Mouse (Mus musculus) layer of hippocampus, adult 18-20 months (tissue): ENCODE measurements around the gene Ascl1. TPM values are rescaled to one million over a fixed set of nuclear protein-coding genes. Genes with fewer than 3 reads are reported as not detected.
A peak's percentile ranks its signal among the peaks of the same experiment; 100 is the strongest.

Experiments used
- DNase-seq, 2 experiments: peaks; one replicate each; pipeline ENCODE4 v3.0.0; 2022; ENCODE audit warnings: low spot score in 2 of 2
- long read RNA-seq: library from polyadenylated mRNA; stranded (forward); transcript quantifications from one replicate; pipeline ENCODE4 v2.0.0, GENCODE M21; 2021
- total RNA-seq, 2 experiments: library from RNA; stranded (reverse); gene quantifications; 2 replicates each; pipeline ENCODE4 v1.2.3; 2021

Ascl1 gene
- 1 to 10 TPM; 4.6 to 6.6 TPM for total RNA-seq
- long read RNA-seq, partial matches to known transcripts, result 0 of 3 reads
- long read RNA-seq, other reads (novel, unspliced or antisense), result 0 of 3 reads

DNA sequence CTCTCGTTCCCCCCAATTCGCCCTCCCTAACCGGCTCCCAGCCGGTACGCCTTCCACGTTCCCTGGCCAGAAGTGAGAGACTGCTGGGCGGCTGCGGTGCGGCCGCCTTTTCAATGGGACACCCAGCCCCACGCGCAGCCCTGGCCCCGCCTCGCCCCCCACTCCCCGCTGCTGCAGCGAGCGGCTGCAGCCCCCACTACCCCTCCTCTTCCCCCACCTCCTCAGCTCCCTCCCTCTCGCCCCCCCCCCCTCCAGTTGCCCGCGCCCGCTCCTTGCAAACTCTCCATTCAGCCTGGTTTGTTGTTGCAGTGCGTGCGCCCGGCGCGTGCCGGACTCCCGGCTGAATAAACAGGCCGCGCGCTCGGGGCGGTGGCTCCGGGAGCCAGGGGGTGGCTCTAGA is at the start of gene Ascl1:
Gene Ascl1, minus strand, starts transcription at position 85 of the 400 bp plus-strand sequence.
- no peak for DNase-seq

DNA sequence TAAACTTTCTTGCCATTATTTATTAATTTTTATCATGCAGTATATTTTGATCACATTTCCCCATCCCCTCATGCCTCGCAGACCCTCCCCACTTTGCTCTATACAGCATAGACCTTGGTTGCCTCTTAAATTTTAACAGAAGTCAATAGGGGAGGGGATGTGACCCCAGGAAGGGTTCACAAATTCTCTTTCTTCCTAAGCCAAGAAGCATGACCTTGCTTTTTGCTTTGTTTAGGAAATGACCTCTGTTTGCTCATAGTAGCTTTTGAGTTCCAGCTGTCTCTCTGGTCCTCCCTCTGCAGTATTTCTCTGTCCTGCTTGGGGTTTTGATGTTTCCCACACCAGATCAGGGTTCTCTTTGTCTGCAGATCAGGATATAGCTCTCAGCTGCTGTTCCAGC is 40.7 kb upstream of the Ascl1 start:
- no peak for DNase-seq

DNA sequence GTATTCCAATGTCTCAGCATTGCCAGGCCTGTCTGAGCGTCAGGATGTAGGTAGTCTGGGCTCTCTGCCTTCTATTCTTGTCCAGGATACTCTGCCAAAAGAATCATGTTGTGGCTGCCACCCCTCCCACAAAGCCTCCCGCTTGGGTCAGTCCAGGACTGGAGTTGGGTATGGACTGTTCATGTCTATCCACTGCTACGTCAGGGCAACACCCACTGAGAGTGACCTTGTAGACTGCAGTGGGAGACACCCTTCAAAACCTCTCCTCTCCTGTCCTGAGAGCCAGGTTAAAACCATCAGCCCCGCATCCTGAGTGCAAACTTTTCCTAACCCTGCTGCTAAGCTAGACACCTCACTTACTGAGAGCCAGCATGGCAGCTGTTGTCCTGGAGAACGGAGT is 28.2 kb upstream of the Ascl1 start, which contains the start of gene Pah:
Gene Pah, plus strand, starts transcription at position 150 of the 400 bp plus-strand sequence.
- DNase-seq, result no peak

DNA sequence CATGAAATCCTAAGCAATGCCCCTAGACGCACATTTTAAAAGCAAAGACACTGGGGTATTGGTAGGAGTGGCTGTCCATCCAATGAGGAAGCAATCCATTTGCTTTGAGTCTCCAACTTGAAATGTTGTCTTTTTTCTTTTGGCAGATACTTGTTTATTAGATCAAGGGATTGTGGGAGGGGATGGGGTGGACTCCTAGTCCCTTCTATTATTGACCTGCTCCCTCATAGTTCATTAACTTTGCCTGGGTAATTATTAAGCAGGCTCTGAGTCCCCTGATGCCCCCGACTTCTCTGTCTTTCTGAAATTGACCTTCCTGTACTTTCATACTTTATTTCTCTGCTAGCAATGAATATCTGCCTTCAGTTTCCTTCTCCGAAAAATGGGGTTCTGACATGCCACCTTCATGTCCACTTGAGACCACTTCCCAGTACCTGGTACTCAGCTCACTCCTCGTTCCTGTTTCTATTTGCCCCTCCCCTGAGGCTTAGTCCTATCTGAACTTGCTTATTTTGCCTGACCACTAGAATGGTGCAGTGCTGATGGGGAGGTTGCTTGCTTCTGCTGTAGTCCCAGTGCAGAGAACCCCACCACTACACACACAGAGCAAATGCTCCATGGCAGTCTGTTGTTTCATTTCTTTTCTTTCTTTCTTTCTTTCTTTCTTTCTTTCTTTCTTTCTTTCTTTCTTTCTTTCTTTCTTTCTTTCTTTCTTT is 27.1 kb upstream of the Ascl1 start:
- no peak for DNase-seq

DNA sequence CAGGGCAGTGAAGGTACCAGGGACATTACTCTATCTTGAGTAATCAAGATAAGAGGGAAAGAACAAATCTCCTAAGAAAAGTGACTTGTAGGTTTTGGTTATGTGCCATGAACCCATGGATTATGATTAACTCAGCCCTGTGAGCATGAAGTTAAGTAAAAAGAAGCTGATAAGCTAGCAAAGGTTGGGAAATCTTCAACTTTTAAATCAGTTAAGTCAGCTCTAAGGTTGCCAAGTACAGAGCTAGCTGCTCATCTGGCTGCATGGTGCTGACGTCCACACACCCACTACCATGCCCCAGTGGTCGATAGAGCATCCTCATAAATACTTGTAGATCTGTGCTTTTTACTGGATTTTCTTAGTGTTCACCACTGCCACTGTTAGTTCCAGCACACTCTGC is 25.1 kb upstream of the Ascl1 start:
- no peak for DNase-seq

DNA sequence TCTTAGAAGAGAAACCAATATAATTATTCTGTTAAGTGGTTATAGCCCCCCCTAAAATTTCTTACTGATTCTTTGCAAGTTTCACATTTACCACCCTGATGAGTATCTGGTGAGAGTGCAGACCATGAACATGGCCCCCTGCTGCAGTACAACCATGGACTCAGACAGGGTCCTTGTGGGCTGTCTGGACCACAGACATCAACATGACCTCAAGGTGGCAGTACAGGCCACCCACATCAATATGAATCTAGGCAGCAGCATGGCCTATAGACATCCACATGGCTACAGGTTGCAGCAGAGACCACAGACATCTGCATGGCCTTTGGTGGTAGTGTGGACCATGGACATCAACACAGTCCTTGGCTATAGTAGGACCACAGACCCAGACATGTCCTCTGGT is 19.6 kb upstream of the Ascl1 start:
- no peak for DNase-seq

DNA sequence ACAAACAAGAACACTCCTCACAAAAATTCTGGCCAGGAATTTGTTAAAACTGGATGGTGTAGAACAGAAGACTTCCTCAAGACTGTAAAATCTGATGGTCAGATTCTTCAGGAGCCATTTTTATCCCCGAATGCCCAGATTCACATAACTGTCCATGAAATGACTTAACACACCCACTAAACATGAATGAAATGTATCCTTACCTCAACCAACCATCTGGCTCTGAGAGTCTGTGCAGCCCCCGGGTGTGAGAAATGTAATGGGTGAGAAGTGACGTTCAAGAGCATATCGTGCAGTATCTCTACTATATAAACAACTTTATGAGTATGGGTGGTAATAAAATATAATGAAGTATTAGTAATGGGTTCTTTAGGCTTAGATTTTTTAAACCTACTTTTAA is 15.1 kb upstream of the Ascl1 start:
- no peak for DNase-seq

DNA sequence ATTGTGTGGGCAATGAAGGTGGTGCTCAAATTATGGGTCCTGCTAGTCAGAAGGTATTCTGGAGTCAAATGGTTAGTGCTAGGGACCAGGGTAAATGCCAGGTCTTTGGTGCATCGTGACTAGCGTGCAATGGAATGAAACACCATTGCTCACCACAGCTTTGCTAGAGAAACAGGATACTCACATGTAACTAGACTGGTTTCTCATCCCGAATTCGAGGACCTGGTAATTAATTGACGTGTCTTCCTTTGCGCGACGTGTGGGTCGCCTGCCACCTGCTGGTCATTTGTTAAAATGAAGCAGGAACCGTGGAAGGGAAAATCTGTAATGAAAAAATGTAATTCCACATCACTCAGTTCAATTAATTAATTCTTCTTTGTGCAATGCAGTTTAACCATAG is 10.5 kb upstream of the Ascl1 start:
- DNase-seq, result peak; percentile 51 to 84

DNA sequence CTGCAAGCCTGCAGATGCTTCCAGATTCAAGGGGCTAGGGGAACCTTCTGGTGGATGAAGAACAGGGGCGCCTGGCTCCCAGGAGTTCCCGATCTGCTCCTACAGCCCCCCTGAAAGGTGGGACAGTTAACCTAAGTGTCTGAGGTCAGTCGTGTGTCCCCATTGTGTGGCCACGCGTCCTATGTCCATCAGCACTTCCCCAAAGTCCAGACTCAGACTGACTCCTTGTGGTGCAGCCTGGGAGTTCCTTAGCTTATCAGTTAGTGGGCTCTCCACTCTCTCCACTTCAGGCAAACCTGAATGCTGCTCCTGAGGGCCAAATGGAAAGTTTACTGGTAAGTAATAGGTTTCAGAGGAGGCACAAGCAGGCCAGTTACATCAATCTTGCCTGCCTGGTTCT is 8.8 kb upstream of the Ascl1 start:
- no peak for DNase-seq

DNA sequence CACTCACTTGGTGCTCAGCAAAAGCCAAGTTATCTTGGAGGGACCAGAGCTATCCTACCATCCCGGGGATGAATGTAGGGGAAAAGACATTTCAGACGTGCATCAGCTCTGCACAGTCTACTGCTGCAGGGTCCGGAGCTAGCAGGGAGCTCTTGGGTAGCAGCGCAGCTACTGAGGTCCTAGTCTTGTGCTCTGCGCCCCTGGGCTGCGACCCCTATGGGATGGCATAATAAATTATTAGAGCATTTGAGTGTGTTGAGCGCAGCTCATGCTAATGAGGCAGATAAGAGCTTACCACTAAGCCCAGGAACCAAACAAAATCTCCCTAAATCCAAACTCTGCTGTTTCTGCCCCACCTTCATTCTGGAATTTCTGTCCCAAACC is 8.2 kb upstream of the Ascl1 start:
- no peak for DNase-seq

DNA sequence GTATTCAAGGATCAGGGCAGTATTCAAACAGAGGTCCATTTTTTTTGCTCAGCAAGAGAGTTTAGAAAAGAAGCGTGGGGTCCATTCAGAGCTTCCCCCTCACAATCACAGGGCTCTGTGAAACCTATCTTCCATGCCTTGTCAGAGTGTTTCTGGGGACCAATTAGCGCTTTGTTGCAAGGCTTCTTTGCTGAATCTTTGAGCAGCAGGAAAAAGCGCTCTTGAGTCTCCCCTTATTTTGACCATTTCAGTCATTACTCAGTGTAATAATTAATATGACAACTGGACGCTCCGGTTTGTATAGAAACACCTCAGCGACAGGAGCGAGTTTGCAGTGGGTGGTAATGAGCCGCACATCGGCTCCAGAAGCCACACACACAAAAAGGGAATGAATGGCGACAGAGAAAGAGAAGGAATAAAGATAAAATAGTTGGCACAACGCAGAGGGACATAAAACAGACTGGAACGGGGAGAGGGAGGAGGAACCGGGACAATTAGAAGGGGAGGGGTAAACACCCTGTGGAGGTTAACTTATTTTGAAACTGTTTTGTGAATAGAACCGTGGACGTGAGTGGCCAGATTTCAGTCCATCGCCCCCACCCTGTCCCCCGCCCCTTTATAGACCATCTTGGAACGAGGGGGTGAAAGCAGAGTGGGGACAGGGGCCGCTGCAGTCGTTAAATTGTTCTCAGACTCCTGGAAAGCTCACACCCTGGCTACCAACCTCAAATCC is 7.6 kb upstream of the Ascl1 start:
- no peak for DNase-seq

DNA sequence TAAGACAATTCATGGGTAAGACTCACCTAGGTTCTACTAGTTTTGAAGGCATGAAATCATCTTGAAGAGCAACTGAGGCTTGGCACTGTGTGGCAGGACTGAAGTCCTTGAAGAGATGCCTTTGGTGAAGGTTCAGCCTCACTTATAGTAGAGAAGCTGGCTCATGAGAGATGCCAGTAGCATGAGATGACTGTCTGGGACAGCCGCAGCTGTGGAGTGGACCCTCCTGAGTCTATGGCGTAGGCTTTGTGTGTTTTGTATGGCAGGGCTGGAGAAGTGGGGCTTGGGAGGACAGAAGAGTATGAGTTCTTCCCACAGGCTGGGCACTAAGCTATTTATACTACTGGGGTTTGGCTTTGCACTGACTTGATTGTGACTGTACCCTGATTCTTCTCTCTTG is 3.6 kb upstream of the Ascl1 start:
- no peak for DNase-seq

DNA sequence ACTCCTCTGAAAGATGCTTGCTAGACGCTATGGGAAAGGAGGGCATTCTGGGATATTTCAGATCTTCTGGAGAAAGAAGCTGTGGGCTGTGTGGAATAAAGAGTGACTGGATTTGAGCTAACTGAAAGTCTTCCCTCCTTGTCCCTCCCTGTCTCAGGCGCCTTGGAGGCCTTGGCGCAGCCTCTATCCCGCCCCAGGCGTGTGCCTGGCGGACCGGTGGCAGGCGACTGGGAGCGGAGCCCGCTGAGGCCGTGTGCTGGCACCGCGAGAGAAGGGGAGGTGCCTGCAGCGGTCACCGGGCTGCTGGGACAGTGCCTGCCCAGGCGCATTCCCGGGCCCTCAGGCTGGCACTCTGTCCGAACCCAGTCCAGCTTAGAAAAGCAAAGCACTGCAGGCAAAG is 1.1 kb upstream of the Ascl1 start:
- DNase-seq, result no peak

DNA sequence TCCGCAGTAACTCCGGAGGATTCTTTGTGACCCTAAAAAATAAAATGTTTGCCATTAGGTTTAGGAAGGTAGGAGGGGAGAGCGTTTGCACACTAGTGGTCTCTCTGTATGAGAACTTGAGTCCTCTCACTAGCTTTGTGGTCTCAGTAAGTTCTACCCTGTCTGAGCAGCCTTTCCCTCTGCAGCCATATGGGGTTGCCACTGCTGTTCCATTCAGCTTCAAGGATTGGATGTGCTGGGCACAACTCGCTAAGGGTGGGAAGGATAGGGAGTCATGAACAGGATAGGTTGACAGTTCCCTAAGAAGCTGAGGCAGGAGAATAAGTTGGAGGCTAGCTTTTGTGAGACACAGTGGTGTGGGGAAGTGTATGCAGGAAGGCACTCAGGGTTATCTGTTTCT is 716 bp upstream of the Ascl1 start:
- no peak for DNase-seq

DNA sequence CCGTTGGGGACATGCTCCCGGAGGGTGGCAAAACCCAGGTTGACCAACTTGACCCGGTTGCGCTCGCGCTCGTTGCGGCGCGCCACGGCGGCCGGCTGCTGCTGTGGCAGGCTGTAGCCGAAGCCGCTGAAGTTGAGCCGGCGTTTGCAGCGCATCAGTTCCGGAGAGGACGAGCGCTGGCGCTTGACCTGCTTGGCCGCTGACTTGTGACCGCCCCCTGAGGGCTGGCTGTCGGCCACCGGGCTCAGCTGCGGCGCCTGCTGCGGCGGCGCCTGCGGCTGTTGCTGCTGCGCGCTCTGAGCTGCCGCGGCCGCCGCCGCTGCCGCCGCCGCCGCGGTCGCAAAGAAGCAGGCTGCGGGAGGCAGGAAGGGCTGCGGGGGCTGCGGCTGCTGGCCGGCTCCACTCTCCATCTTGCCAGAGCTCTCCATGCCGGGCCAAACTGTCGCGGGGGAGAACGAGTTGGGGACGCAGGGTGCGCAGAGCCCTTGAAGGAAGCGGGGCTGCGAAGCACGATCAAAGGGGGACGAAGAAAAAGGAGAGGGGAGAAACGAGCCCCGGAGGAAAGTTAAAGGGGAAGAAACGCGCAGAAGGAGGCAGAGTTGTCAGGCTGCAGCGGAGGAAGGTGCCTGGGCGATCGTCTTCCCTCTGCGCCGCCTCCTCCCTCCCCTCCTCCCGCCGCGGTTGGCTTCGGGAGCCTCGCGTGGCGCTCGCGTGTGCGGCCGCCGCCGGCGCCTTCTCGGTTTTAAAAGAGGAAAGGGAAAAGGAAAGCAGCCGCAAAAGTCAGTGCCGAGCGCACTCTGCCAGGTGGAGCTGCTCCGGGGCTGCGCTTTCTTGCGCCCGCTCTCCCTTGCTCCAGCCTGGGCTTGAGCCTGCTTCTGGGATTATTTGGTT is 554 bp downstream of the Ascl1 start:
- DNase-seq, result peak; percentile 61

DNA sequence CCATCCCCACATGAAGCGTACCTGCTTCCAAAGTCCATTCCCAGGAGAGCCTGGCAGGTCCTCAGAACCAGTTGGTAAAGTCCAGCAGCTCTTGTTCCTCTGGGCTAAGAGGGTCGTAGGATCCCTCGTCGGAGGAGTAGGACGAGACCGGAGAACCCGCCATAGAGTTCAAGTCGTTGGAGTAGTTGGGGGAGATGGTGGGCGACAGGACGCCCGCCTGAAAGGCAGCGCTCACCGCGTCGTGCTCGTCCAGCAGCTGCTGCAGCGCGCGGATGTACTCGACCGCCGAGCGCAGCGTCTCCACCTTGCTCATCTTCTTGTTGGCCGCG is 1.2 kb downstream of the Ascl1 start:
- no peak for DNase-seq

DNA sequence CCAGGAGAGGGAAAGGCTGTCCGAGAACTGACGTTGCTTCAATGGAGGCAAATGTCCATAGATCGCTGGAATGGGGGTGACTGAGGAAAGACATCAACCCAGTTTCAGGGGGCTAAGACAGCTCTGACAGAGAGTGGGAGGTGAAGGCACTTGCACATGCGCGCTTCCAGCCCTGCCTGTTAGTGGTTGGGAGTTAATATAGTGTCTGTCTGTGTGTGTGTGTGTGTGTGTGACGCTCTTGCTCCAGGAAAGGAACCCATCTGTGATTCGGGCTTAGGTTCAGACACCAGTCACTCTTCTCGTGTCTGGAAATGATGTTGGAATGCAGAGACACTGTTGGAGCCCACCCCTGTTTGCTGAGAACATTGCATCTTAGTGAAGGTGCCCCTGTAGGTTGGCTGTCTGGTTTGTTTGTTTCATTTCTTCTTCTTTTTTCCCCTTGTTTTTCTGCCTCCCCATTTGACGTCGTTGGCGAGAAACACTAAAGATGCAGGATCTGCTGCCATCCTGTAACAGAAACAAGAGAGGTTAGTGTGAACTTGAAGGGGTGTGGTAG is 1.9 kb downstream of the Ascl1 start:
- no peak for DNase-seq

DNA sequence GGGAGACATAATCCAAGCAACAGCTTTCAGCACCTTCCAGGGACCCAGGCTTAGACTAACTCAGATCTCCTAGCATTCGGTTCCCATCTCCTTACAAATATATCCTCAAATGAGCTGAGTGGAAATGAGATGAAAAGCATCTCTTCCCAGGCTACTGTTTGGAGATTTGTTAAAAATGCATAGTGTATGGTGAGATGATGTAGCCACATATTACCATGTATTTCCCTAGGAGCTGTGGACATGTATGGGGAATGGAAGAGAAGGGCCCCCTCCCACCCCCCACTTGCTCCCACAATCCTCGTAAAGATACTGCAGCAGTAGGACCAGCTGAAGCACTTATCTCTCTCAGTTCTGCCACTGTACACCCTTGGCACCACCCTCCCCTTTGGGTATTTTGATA is 3.1 kb downstream of the Ascl1 start:
- no peak for DNase-seq

DNA sequence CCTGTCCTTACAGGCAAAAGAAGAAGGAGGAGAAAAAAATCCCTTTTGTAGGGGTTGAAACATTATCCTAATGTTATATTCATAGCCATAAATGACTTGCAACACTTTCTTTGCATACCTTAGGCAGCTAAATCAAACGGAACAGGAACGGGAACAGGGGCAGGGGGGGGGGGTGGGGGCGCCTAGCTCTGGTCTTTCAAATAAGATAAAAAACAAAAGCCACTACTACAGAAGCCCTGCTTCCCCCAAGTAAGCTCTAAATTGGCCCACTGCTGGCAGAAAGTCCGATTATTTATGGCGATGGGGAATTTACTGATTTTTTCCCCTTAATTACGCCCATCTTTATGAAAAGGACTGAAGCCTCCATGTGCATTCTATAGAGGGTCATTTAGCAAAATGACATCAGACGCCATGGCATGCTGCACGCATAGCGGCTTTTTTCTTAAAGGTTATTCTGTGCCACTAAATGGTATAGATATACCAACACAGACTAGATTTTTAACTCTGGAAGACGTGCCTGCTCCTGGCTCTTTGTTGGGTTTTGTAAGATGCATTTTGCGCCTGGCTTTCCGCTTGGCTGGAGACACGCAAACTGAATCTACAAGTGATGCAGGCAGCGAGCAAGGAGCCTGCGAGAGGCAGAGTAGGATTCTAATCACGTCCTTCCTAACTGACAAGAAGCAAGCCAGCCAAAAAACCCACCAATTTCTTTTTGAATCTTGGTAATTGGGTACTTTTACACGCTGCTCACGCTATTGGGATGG is 4.0 kb downstream of the Ascl1 start:
- peak in 1 of 2 experiments; percentile 63 for DNase-seq

DNA sequence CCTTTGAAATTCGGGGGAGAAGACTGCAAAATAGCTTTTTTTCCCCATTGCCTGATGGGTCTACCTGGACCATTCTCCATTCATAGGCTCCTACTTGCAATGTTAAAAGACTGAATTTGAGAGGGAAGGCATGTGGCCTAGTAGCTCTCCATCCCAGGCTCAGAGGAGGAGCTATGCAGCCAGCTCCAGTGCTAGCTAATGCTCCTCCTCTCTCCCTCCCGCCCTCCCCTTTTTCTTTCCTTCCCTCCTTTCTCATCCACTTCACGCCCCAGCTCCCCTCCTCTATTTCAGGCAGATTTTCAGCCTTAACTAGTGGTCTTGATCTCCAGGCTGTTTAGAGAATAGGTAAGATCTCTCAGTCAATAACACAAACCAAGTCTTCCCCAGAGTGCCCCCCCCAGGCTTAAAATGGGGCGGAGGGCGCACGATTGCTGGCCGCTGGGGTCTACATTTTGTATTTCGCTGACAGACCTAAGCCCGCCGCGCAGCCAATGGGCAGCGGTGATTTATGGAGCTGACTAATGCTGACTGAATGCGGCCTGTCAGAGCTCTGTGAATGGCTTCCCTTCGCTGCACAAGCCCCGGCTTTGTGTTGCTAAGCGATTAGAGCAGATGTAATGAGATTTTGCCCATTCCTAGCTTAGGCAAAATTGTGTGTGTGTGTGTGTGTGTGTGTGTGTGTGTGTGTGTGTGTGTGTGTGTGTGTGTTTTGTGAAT is 4.9 kb downstream of the Ascl1 start:
- peak in 1 of 2 experiments; percentile 65 for DNase-seq
